Mouse (Mus musculus) A20 (cell line): ENCODE results near the gene Nrip1.
A peak's percentile ranks its signal among the peaks of the same experiment; 100 is the strongest.
"Not testable (repeated sequence)": the region's sequence is repeated elsewhere in the genome, so short reads cannot be mapped to it uniquely, and the experiment has no call there.

ENCODE experiments used
- DNase-seq: peaks from one replicate; pipeline ENCODE4 v3.0.0-alpha.2; 2011; ENCODE audit warnings: low read depth, low spot score

The Nrip1 gene

GRCm38 (mm10) chr16:76373671-76374091 is at the start of gene Nrip1:
Gene Nrip1, minus strand, starts transcription at chr16:76373827.
- peak; percentile 64 for DNase-seq

- DNase-seq = no peak
Measured at GRCm38 (mm10) chr16:76422531-76422930, 48.9 kb upstream of the Nrip1 start.

GRCm38 (mm10) chr16:76419849-76420248 is 46.2 kb upstream of the Nrip1 start:
- no peak for DNase-seq

- no peak for DNase-seq
Measured at GRCm38 (mm10) chr16:76416477-76416876, 42.9 kb upstream of the Nrip1 start.

GRCm38 (mm10) chr16:76416060-76416438 is 42.4 kb upstream of the Nrip1 start:
- DNase-seq = peak; percentile 70

- DNase-seq = no peak
Measured at GRCm38 (mm10) chr16:76415407-76416059, 41.9 kb upstream of the Nrip1 start.

GRCm38 (mm10) chr16:76414528-76414927 is 40.9 kb upstream of the Nrip1 start:
- DNase-seq = no peak

GRCm38 (mm10) chr16:76413581-76413980 is 40.0 kb upstream of the Nrip1 start:
- DNase-seq = no peak

GRCm38 (mm10) chr16:76409355-76409722 is 35.7 kb upstream of the Nrip1 start:
- DNase-seq = no peak

- no peak for DNase-seq
Measured at GRCm38 (mm10) chr16:76408696-76409354, 35.2 kb upstream of the Nrip1 start.

- DNase-seq = no peak
Measured at GRCm38 (mm10) chr16:76408241-76408640, 34.6 kb upstream of the Nrip1 start.

- no peak for DNase-seq
Measured at GRCm38 (mm10) chr16:76407321-76407920, 33.8 kb upstream of the Nrip1 start.

GRCm38 (mm10) chr16:76406897-76407296 is 33.3 kb upstream of the Nrip1 start:
- no peak for DNase-seq

- no peak for DNase-seq
Measured at GRCm38 (mm10) chr16:76406319-76406718, 32.7 kb upstream of the Nrip1 start.

GRCm38 (mm10) chr16:76403305-76403704 is 29.7 kb upstream of the Nrip1 start:
- not testable (repeated sequence) for DNase-seq

- no peak for DNase-seq
Measured at GRCm38 (mm10) chr16:76396512-76396911, 22.9 kb upstream of the Nrip1 start.

- DNase-seq = no peak
Measured at GRCm38 (mm10) chr16:76393267-76393666, 19.6 kb upstream of the Nrip1 start.

- DNase-seq = no peak
Measured at GRCm38 (mm10) chr16:76386496-76386895, 12.9 kb upstream of the Nrip1 start.

GRCm38 (mm10) chr16:76386071-76386470 is 12.4 kb upstream of the Nrip1 start:
- no peak for DNase-seq

- DNase-seq = no peak
Measured at GRCm38 (mm10) chr16:76377211-76377610, 3.6 kb upstream of the Nrip1 start.

GRCm38 (mm10) chr16:76376661-76377060 is 3.0 kb upstream of the Nrip1 start:
- DNase-seq = no peak

GRCm38 (mm10) chr16:76372941-76373561 is 576 bp downstream of the Nrip1 start:
- peak; percentile 84 for DNase-seq
